In the genomic region with DNA sequence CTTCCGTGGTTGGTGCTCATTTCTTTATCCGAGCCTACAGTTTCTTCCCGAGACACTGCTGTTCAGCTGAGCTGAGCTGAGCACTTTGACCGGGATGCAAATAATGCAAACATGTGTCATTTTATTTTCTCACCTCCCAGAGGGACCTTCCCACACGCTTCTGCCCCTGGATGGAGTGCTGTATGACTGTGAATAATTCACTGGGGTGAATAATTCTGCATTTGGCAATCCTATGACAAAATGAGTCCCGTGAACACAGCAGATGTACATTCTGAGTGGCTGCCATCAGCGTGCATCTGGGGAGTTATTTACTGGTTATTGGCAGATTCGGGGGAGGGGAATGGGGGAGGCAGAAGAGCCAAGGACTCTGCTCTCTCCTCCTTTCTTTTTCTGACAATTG, we compare ENCODE assay signal across 10 mouse cellular contexts.
A peak's percentile ranks its signal among the peaks of the same experiment; 100 is the strongest.
DNase-seq lines count a peak whose midpoint lies in the region; ATAC-seq and TF ChIP-seq lines count a peak whose summit lies in the region.
"Had no signal": no experiment of that assay in that cellular context is flagged by ENCODE, and none has a peak within 500 bp of the region (broad histone marks: within the 10 kb centered on the region; RNA-seq: fewer than 3 reads in every experiment).

No protein-coding gene starts in this region.

- 17% methylated on average over 8 of the region's 8 CpGs for WGBS in neural tube, embryonic 15.5 days

- no peak overlapping the region for H3K4me3 ChIP-seq in layer of hippocampus, adult 2 months
- no peak overlapping the region for H3K4me3 ChIP-seq in neural tube, embryonic 15.5 days (replicated peaks)
- H3K4me3 ChIP-seq: gastrocnemius, adult 2 months had no signal

- peak; percentile 46; the same call in 1 of the 2 replicates for ATAC-seq in neural tube, embryonic 15.5 days (ENCODE audit: low FRiP score)
- no peak for ATAC-seq in megakaryocyte-erythroid progenitor cell, adult 5-6 weeks (replicated peaks; ENCODE audit: low FRiP score, low TSS enrichment, poor library complexity, severe bottlenecking)

- DNase-seq in embryo, embryonic 10.5 days (ENCODE audit: low spot score) = peak; percentile 12
- DNase-seq in embryo, embryonic 11 days = no peak
- peak; percentile 56 to 59 for DNase-seq in right cerebral cortex, adult 2 months (ENCODE audit: low spot score in 2 of 2)
- no peak for DNase-seq in right cerebral cortex, postnatal 4 days
- DNase-seq in layer of hippocampus, adult 2 months (ENCODE audit: low spot score in 2 of 2) = peak; percentile 74 to 80
- no peak for DNase-seq in heart, postnatal 10 days
- DNase-seq: gastrocnemius, adult 2 months; lung, postnatal 14 days had no signal

- peak overlapping the region; percentile 5; the same call in 1 of the 2 replicates for H3K4me2 ChIP-seq in neural tube, embryonic 15.5 days

- TF ChIP-seq CTCF in layer of hippocampus, adult 2 months (conservative IDR thresholded peaks at IDR 0.05) = no peak

- no peaks in the 10 kb centered on the region for H3K9me3 ChIP-seq in neural tube, embryonic 15.5 days (replicated peaks)

- no peak overlapping the region for H3K9ac ChIP-seq in neural tube, embryonic 15.5 days (replicated peaks)

- H3K27me3 ChIP-seq in neural tube, embryonic 15.5 days (replicated peaks) = no peaks in the 10 kb centered on the region

- peak overlapping the region; percentile 87 for H3K27ac ChIP-seq in layer of hippocampus, adult 2 months
- H3K27ac ChIP-seq in neural tube, embryonic 15.5 days (replicated peaks) = peak overlapping the region; percentile 70
- H3K27ac ChIP-seq: gastrocnemius, adult 2 months had no signal

- intact Hi-C loops in heart, postnatal 10 days (cut with DNase I) = no loop called here

- no peaks in the 10 kb centered on the region for H3K36me3 ChIP-seq in neural tube, embryonic 15.5 days

- H3K4me1 ChIP-seq in neural tube, embryonic 15.5 days = peaks cover 67% of the 10 kb centered on the region

Comparison
In these comparisons a context has a peak if more than half of its experiments do, and no peak if none do; other contexts are left out.
1. DNase-seq: peak in embryo, embryonic 10.5 days (single experiment), right cerebral cortex, adult 2 months (2 of 2) and layer of hippocampus, adult 2 months (2 of 2); none in embryo, embryonic 11 days (single experiment), right cerebral cortex, postnatal 4 days (single experiment) and heart, postnatal 10 days (0 of 2).